Mouse (Mus musculus) limb, embryonic 15.5 days (tissue): ENCODE measurements at regions not wholly inside any gene's neighbourhood (a gene's known extent, or its start where the extent isn't known, plus 50 kb on each side); places are given as distances from the start of the nearest gene placed in this dataset. TPM values are rescaled to one million over a fixed set of nuclear protein-coding genes. Genes with fewer than 3 reads are reported as not detected.

Source experiments
- ATAC-seq: fragments of 200-750 bp; cut with Nextera tagmentation; 2 replicates; pipeline ENCODE4 v1.8.0; 2017; ENCODE audit warnings: low read depth, moderate TSS enrichment; ENCODE audit not compliant: insufficient number of reproducible peaks, low FRiP score, low TSS enrichment
- H3K27ac ChIP-seq: fragments of 300-500 bp; sonication (generic); 2 replicates; pipeline ENCODE4 v1.5.1; 2015; ENCODE audit warnings: moderate library complexity, mild to moderate bottlenecking, inconsistent platforms
- H3K27me3 ChIP-seq: fragments of 300-500 bp; sonication (generic); 2 replicates; pipeline ENCODE4 v1.6.1; 2015; ENCODE audit warnings: inconsistent platforms
- H3K36me3 ChIP-seq: fragments of 300-500 bp; sonication (generic); 2 replicates; pipeline ENCODE4 v1.6.1; 2015; ENCODE audit warnings: inconsistent platforms
- H3K4me1 ChIP-seq: fragments of 300-500 bp; sonication (generic); 2 replicates; pipeline ENCODE4 v1.6.1; 2015; ENCODE audit warnings: inconsistent platforms
- H3K4me2 ChIP-seq: fragments of 300-500 bp; sonication (generic); 2 replicates; pipeline ENCODE4 v1.6.1; 2015; ENCODE audit warnings: mild to moderate bottlenecking, inconsistent platforms
- H3K4me3 ChIP-seq: fragments of 300-500 bp; sonication (generic); 2 replicates; pipeline ENCODE4 v1.5.1; 2015; ENCODE audit warnings: mild to moderate bottlenecking, inconsistent platforms
- H3K9ac ChIP-seq: fragments of 300-500 bp; sonication (generic); 2 replicates; pipeline ENCODE4 v1.6.1; 2015; ENCODE audit warnings: inconsistent platforms
- H3K9me3 ChIP-seq: fragments of 300-500 bp; sonication (generic); 2 replicates; pipeline ENCODE4 v1.6.1; 2016; ENCODE audit warnings: inconsistent platforms
- WGBS: fragments of 180-500 bp; shearing (Covaris S2); methylation state at CpG from one replicate; pipeline ENCODE4 v1.1.7; 2015; 5-methylcytosine and 5-hydroxymethylcytosine counted together
- microRNA-seq: library from miRNA; unstranded; fragments of <30 nt; microRNA quantifications from one replicate; pipeline ENCODE4, GENCODE M21; 2016

GRCm38 (mm10) chr12:113427339-113427738, 62.0 kb upstream of the Adam6b start:
- ATAC-seq: no peak
- H3K27ac ChIP-seq: no peak overlapping the region
- H3K4me3 ChIP-seq: no peak overlapping the region
- H3K9me3 ChIP-seq: no peaks in the 10 kb centered on the region
- no peaks in the 10 kb centered on the region for H3K27me3 ChIP-seq
- H3K36me3 ChIP-seq: no peaks in the 10 kb centered on the region
- no peak overlapping the region for H3K4me2 ChIP-seq
- WGBS: 75% methylated on average over 4 of the region's 4 CpGs
- no peaks in the 10 kb centered on the region for H3K4me1 ChIP-seq
- no peak overlapping the region for H3K9ac ChIP-seq

GRCm38 (mm10) chr12:113428461-113428860, 60.9 kb upstream of the Adam6b start:
- Histone ChIP-seq H3K9me3 (no peaks in the 10 kb centered on the region), H3K4me2 (no peak overlapping the region), H3K36me3 (no peaks in the 10 kb centered on the region), H3K4me3 (no peak overlapping the region), H3K27ac (no peak overlapping the region), H3K27me3 (no peaks in the 10 kb centered on the region), H3K4me1 (no peaks in the 10 kb centered on the region), H3K9ac (no peak overlapping the region)
- no peak for ATAC-seq
- 72% methylated on average over 3 of the region's 3 CpGs for WGBS

- Histone ChIP-seq H3K4me3 (no peak overlapping the region), H3K27me3 (no peaks in the 10 kb centered on the region), H3K9ac (no peak overlapping the region), H3K4me1 (no peaks in the 10 kb centered on the region), H3K4me2 (no peak overlapping the region), H3K27ac (no peak overlapping the region), H3K9me3 (no peaks in the 10 kb centered on the region), H3K36me3 (no peaks in the 10 kb centered on the region)
- ATAC-seq: no peak
- WGBS: 80% methylated on average over 2 of the region's 2 CpGs
These were observed 60.4 kb upstream of the Adam6b start for GRCm38 (mm10) chr12:113428901-113429300.

- no peak for ATAC-seq
- WGBS: 83% methylated on average over 6 of the region's 6 CpGs
These were observed 59.0 kb upstream of the Adam6b start for GRCm38 (mm10) chr12:113430340-113430739.

More at GRCm38 (mm10) chr12:113430340-113430739, 59.0 kb upstream of the Adam6b start:
- Histone ChIP-seq H3K4me1 (no peaks in the 10 kb centered on the region), H3K27me3 (no peaks in the 10 kb centered on the region), H3K36me3 (no peaks in the 10 kb centered on the region), H3K27ac (no peak overlapping the region), H3K4me3 (no peak overlapping the region), H3K4me2 (no peak overlapping the region), H3K9ac (no peak overlapping the region), H3K9me3 (no peaks in the 10 kb centered on the region)

Small RNAs in the stretch of these regions (microRNA-seq; reads per million reads assigned to microRNA genes)
- gene Gm22175 (not detected), gene Gm24022 (not detected), gene Gm25747 (not detected)
